Mouse (Mus musculus): Measurements from ENCODE around the gene 1700001C02Rik.

DNA sequence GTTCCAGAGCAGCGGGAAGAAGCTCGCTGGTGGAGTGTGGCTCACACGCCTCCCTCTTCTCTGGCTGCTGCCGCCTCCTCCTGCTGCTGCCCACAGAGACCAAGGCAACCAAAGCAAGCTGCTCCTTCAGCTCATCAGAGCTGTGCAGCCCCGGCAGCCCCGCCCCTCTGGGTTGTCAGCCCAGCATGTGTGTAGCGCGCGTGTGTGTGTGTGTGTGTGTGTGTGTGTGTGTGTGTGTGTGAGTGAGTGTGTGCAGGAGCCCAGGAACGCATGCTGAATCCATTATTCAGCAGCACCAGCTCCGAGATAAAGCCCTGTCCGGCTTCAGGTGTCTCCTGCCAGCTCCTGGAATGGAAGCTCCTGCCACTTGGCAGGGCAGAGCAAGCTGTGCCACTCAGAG is 4.0 kb upstream of the 1700001C02Rik start, which contains the start of gene Otof:
- TF ChIP-seq POLR2A (IDR thresholded peaks at IDR 0.05; ENCODE audit: extremely low read depth, insufficient read depth, low read length) (no peak), CTCF (IDR thresholded peaks at IDR 0.05; ENCODE audit: low read depth, low read length) (no peak)

Data from liver, adult 2 months (tissue).